Mouse (Mus musculus) heart, adult 2 months (tissue): ENCODE measurements around the gene Snrpb. TPM values are rescaled to one million over a fixed set of nuclear protein-coding genes. Genes with fewer than 3 reads are reported as not detected.

Source experiments
- DNase-seq, 2 experiments: peaks; one replicate each; pipeline ENCODE4 v3.0.0; 2021
- H3K27ac ChIP-seq: fragments of 200-600 bp; 2 replicates; pipeline ENCODE4 v1.8.1; 2022
- H3K27me3 ChIP-seq: fragments of 200-500 bp; 2 replicates; pipeline ENCODE4 v1.6.1; 2012; ENCODE audit warnings: mild to moderate bottlenecking, low read length, inconsistent platforms, mixed read lengths; ENCODE audit not compliant: control insufficient read depth, insufficient read depth
- H3K36me3 ChIP-seq: fragments of 200-500 bp; 2 replicates; pipeline ENCODE4 v1.6.1; 2012; ENCODE audit warnings: low read length, inconsistent platforms; ENCODE audit not compliant: control insufficient read depth, insufficient read depth
- H3K4me1 ChIP-seq: fragments of 200-500 bp; 2 replicates; pipeline ENCODE4 v1.6.1; 2011; ENCODE audit warnings: low read length; ENCODE audit not compliant: control insufficient read depth, insufficient read depth
- H3K4me3 ChIP-seq: fragments of 200-600 bp; 2 replicates; pipeline ENCODE4 v1.8.1; 2022
- H3K79me2 ChIP-seq: fragments of 200-500 bp; replicated peaks from 2 replicates; pipeline ENCODE4 v1.6.1; 2012; ENCODE audit warnings: mild to moderate bottlenecking, inconsistent platforms, low read length, moderate library complexity, mixed read lengths; ENCODE audit not compliant: control insufficient read depth, insufficient read depth
- H3K9ac ChIP-seq: fragments of 200-500 bp; 2 replicates; pipeline ENCODE4 v1.6.1; 2012; ENCODE audit warnings: low read depth, mild to moderate bottlenecking, control low read depth, inconsistent platforms, low read length, mixed read lengths
- CTCF ChIP-seq: fragments of 200-600 bp; IDR thresholded peaks from 2 replicates; pipeline ENCODE4 v1.8.1; 2022; ENCODE audit warnings: antibody characterized with exemption, mild to moderate bottlenecking, moderate library complexity
- EP300 ChIP-seq: fragments of 200-500 bp; IDR thresholded peaks from 2 replicates; pipeline ENCODE4 v1.6.1; 2011; ENCODE audit warnings: low read depth, low read length, control low read depth; ENCODE audit not compliant: insufficient read depth
- POLR2A ChIP-seq: fragments of 200-500 bp; IDR thresholded peaks from 2 replicates; pipeline ENCODE4 v1.6.1; 2011; ENCODE audit warnings: mild to moderate bottlenecking, low read depth, low read length, control low read depth; ENCODE audit not compliant: insufficient read depth
- WGBS: fragments of 180-500 bp; shearing (Covaris S2); methylation state at CpG from one replicate; pipeline ENCODE4 v1.1.7; 2018; 5-methylcytosine and 5-hydroxymethylcytosine counted together
- intact Hi-C: fragments of 180-260 bp; cut with DNase I; formaldehyde crosslinking; loops from one replicate; pipeline ENCODE4 v1.15.1; 2025
- polyA plus RNA-seq: library from polyadenylated mRNA; depleted of rRNA; stranded (reverse); fragments of >200 nt; gene quantifications from 2 replicates; pipeline ENCODE4 v1.2.3, GENCODE M21; 2012; rRNA removed
- total RNA-seq, 2 experiments: library from RNA; stranded (reverse); gene quantifications; 2 replicates each; pipeline ENCODE4 v1.2.3; 2021

Snrpb gene
- total and polyA plus RNA-seq, 3 experiments = 124 to 141 (median 135) TPM

DNA sequence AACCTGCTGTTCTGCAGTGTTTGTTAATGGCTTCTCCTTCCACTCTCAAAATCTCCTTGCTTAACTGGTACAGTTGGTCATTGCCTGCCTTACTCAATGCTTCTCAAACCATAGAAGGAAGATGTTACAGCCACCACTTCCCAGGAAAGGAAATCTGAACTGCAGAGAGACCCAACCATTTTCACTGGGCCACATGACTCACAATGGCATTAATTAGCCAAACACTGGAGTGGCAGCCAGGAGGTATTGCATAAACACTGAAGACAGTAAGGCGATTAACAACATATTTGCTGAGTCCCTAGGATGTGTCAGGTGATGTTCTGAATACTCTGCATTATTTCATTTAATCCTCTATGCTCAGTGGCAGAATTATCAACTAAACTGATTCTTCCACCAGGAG is 53.1 kb downstream of the Snrpb start:
- Histone ChIP-seq H3K9ac (no peak overlapping the region), H3K4me1 (no peaks in the 10 kb centered on the region), H3K27ac (no peak overlapping the region), H3K36me3 (no peaks in the 10 kb centered on the region), H3K4me3 (no peak overlapping the region), H3K79me2 (no peaks in the 10 kb centered on the region), H3K27me3 (no peaks in the 10 kb centered on the region)
- DNase-seq = no peak
- WGBS = 73% methylated on average over 1 of the region's 1 CpGs
- TF ChIP-seq EP300 = no peak
- no peak for TF ChIP-seq POLR2A
- no peak for TF ChIP-seq CTCF
- intact Hi-C loops = no loop called here

DNA sequence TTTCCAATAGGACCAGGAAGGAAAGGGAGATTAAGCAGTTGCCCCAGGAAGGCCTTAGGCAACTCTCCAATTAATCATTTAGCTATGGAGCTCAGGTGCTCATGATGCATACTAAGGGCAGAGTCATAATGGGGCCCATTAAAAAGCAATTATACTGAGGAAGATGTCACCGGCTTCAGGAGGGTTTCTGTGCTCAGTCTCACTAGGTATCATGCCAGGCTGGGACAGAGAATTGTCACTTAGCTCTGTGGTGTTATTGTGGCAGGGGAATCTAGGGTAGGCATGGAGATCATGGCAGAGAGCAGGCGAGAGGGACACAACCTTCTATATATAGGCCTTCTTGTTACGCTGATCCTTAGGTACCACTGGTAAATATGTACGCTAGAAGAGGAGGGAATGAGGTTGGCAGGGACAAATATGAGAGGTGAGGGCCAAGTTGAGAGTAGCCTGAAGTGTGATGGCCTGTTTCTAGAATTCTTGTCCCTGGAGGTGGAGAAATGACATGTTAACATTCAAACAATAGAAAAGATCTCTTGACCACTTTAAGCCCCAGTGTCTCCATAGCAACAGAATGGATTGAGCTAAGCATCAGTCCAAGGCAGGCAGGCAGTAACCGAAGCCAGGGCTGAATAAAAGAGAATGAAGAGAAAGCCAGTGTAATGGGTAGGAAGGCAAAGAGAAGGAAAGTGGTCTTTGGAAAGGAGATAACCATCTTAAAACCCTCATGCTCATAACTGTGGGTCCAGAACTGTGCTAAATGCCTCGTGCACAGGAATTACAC is 53.7 kb downstream of the Snrpb start:
- TF ChIP-seq EP300 (no peak), POLR2A (no peak), CTCF (no peak)
- H3K9ac ChIP-seq = no peak overlapping the region
- intact Hi-C loops = no loop called here
- no peaks in the 10 kb centered on the region for H3K27me3 ChIP-seq
- no peaks in the 10 kb centered on the region for H3K79me2 ChIP-seq
- WGBS = 80% methylated on average over 6 of the region's 6 CpGs
- no peaks in the 10 kb centered on the region for H3K4me1 ChIP-seq
- no peaks in the 10 kb centered on the region for H3K36me3 ChIP-seq
- no peak overlapping the region for H3K27ac ChIP-seq
- no peak overlapping the region for H3K4me3 ChIP-seq
- DNase-seq = no peak

Other genes starting within 250 kb of the Snrpb start
- gene Tgm3, start 167.1 kb downstream of the Snrpb start, total RNA-seq = not detected
- 0.06 and 0.08 TPM in 2 replicates for gene Tgm3, start 167.1 kb downstream of the Snrpb start, polyA plus RNA-seq
- gene Tgm6, start 67.0 kb downstream of the Snrpb start, total RNA-seq = not detected
- not detected in 2 replicates for gene Tgm6, start 67.0 kb downstream of the Snrpb start, polyA plus RNA-seq
- not detected for gene Tmc2, start 15.8 kb upstream of the Snrpb start, total RNA-seq
- not detected in 2 replicates for gene Tmc2, start 15.8 kb upstream of the Snrpb start, polyA plus RNA-seq
- 10 to 100 TPM; 28.7 to 29.7 TPM for gene Nop56, start 95.0 kb upstream of the Snrpb start, total RNA-seq
- 27.2 and 47.5 TPM in 2 replicates for gene Nop56, start 95.0 kb upstream of the Snrpb start, polyA plus RNA-seq
- 100 to 1,000 TPM; 709 to 817 TPM for gene Idh3b, start 105.1 kb upstream of the Snrpb start, total RNA-seq
- gene Idh3b, start 105.1 kb upstream of the Snrpb start, polyA plus RNA-seq = 893 and 1,229 TPM in 2 replicates
- gene Ebf4, start 115.8 kb upstream of the Snrpb start, total RNA-seq = under 1 TPM; 0.37 to 0.41 TPM
- 0.85 and 1.0 TPM in 2 replicates for gene Ebf4, start 115.8 kb upstream of the Snrpb start, polyA plus RNA-seq
- gene Cpxm1, start 218.2 kb upstream of the Snrpb start, total RNA-seq = 1 to 10 TPM; 1.9 to 3.3 TPM
- gene Cpxm1, start 218.2 kb upstream of the Snrpb start, polyA plus RNA-seq = 8.2 and 9.4 TPM in 2 replicates
- not detected for gene Gm28372, start 225.8 kb upstream of the Snrpb start, total RNA-seq
- gene Gm28372, start 225.8 kb upstream of the Snrpb start, polyA plus RNA-seq = not detected in 2 replicates
- gene 1700020A23Rik, start 225.9 kb upstream of the Snrpb start, total RNA-seq = not detected
- 0.26 TPM in 1 of 2 replicates, not detected in the other for gene 1700020A23Rik, start 225.9 kb upstream of the Snrpb start, polyA plus RNA-seq
- gene Tmem239, start 227.1 kb upstream of the Snrpb start, total RNA-seq = not detected
- not detected in 2 replicates for gene Tmem239, start 227.1 kb upstream of the Snrpb start, polyA plus RNA-seq
- 10 to 100 TPM; 26.3 to 26.9 TPM for gene Vps16, start 244.9 kb upstream of the Snrpb start, total RNA-seq
- gene Vps16, start 244.9 kb upstream of the Snrpb start, polyA plus RNA-seq = 32.9 and 46.7 TPM in 2 replicates
- gene Pced1a, start 245.3 kb upstream of the Snrpb start, total RNA-seq = 1 to 10 TPM; 5.5 TPM
- gene Pced1a, start 245.3 kb upstream of the Snrpb start, polyA plus RNA-seq = 12.7 and 14.5 TPM in 2 replicates